Mouse (Mus musculus): ENCODE results near the gene Timmdc1. TPM values are rescaled to one million over a fixed set of nuclear protein-coding genes. Genes with fewer than 3 reads are reported as not detected.
"Not testable (repeated sequence)": the region's sequence is repeated elsewhere in the genome, so short reads cannot be mapped to it uniquely, and the experiment has no call there.

Timmdc1 gene
- total RNA-seq, 4 experiments from 2014 or later, result 63.6 to 71.6 (median 66.7) TPM

DNA sequence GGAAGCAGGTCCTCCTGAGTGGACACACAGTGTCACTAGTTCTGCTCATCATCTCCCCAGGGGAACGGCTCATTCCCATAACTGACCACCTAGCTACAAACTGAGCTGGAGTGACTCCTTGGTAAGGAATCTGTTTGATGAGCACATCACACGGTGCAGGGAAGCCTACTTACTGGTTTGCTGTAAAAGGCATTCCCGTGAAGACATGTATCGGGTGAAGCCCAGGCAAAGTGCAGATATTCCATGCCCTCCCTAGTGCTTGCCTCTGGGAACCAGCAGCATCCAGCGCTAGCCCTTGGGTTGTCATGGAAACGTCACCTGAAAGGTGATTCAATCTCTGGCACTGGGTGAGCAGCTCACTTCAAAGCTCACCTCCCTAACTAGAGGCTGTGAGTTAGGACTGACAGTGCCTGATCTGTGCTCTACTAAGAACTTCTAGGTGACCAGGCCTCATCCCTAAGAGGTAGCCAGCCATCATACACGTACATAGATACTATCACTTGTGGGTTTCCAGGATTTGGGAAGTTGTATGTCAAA is 25.8 kb downstream of the Timmdc1 start:
- DNase-seq (ENCODE audit: low spot score), result no peak

DNA sequence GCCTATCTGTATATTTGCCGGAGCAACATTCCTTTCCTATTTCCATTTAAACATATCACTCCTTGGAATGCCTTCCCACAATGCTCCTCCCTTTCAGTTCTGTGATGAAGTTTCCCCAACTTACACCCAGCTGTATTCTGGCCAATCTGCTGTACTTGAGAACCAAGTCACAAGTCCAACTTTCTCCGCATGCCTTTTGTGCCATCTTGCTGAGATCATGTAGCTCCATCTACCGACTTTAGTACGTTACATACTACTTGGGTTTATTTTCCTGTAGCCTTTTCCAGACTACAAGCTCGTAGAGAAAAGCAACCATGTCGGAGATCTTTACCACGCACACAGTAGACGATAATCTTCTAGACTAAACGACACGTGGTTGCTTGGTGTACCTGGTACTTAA is 28.6 kb downstream of the Timmdc1 start:
- DNase-seq (ENCODE audit: low spot score), result peak; percentile 19

DNA sequence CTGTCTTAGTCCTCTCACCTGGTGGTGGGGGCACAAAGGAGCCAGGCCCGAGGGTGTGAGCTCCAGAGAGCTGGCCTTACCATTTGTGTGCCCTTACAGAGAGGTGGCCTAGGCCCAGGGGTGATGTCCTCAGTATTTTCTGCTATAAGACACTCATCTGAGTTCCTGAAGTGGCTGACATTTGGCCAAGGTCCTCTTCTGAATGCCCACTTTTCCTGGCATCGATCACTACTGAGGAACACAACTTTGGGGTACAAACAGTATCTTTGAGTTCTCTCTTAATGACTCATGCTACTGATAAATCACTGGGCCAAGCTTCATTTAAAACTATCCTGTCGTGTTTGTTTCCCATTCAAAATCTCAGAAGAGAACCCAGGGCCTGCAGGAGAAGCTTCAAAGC is 29.9 kb downstream of the Timmdc1 start:
- DNase-seq (ENCODE audit: low spot score), result no peak

DNA sequence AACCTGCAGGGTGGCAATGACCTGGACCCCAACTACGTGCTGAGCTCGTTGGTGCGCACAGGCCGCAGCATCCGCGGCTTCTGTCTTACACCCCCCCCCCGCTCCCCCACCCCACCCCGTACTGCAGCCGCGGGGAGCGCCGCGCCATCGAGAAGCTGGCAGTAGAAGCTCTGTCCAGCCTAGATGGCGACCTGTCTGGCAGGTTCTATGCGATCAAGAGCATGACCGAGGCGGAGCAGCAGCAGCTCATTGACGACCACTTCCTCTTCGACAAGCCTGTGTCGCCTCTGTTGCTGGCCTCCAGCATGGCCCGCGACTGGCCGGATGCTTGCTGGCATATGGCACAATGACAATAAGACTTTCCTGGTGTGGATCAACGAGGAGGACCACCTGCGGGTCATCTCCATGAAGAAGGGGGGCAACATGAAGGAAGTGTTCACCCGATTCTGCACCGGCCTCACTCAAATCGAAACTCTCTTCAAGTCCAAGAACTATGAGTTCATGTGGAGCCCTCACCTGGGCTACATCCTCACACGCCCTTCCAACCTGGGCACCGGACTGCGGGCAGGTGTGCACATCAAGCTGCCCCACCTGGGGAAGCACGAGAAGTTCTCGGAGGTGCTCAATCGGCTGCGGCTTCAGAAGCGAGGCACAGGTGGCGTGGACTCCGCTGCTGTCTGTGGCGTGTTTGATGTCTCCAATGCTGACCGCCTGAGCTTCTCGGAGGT is 38.7 kb downstream of the Timmdc1 start:
- DNase-seq (ENCODE audit: low spot score), result no peak

DNA sequence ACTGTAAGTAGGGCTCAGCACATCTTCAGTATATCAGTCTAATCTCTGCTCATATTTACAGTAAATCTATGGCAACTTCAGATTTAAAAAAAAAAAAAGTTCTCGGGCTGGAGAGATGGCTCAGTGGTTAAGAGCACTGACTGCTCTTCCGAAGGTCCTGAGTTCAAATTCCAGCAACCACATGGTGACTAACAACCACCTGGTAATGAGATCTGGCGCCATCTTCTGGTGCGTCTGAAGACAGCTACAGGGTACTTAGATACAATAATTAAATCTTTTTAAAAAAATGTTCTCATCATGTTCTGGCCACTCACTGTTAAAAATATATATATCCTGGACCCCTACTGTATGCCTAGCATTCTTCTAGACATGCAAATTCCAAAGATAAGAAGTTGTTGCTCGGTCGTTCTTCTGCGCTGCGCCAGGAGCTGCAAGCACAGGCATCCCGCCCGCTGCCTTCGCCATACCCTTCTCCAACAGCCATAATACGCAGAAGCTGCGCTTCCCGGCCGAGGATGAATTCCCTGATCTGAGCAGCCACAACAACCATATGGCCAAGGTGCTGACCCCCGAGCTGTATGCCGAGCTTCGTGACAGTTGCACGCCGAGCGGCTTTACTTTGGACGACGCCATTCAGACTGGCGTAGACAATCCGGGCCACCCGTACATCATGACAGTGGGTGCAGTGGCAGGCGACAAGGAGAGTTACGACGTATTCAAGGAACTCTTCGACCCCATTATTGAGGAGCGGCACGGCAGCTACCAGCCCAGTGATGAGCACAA is 39.5 kb downstream of the Timmdc1 start:
- peak; percentile 28 for DNase-seq (ENCODE audit: low spot score)

DNA sequence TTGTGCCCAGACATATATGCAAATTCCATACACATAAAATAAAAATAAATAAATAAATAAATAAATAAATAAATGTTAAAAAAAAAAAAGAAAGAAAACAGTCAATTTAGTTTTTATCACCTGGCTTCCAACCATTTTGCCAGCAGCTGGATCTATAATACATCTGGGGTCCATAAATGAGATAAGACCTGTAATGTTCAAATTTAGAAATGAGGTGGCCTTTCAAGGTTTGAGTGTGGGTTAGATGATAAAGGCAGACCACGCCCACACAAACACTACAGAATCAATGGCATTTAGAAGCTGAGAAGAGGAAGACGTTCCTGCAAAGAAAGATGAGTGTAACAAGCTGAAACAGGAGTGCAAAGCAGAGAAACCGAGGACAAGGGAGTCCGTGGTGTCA is 41.1 kb downstream of the Timmdc1 start:
- DNase-seq (ENCODE audit: low spot score), result no peak

DNA sequence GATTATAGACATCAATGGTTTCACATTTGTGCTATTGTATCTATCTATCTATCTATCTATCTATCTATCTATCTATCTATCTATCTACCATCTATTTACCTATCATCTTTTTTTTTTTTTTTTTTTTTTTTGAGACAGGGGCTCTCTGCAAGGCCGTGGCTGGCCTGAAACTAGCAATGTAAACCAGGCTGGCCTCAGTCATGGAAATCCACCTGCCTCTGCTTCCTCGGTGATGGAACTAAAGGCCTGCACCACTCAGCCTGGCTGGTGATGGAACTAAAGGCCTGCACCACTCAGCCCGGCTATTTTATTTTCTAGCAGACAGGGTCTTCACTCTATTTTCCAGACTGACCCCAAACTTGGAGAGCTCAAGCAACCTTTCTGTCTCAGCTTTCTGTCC is 44.2 kb downstream of the Timmdc1 start:
- no peak for DNase-seq (ENCODE audit: low spot score)

DNA sequence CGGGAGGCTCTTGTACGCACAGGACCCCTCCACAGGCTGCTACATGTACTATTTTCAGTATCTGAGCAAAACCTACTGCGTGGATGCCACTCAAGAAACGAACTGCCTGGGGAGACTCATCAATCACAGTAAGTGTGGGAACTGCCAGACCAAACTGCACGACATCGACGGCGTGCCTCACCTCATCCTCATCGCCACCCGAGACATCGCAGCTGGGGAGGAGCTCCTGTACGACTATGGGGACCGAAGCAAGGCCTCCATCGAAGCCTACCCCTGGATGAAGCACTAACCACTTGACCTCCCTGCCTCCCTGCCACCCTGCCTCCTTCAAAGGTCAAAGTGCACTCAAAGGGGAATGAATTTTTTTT is 45.2 kb downstream of the Timmdc1 start:
- not testable (repeated sequence) for DNase-seq (ENCODE audit: low spot score)

DNA sequence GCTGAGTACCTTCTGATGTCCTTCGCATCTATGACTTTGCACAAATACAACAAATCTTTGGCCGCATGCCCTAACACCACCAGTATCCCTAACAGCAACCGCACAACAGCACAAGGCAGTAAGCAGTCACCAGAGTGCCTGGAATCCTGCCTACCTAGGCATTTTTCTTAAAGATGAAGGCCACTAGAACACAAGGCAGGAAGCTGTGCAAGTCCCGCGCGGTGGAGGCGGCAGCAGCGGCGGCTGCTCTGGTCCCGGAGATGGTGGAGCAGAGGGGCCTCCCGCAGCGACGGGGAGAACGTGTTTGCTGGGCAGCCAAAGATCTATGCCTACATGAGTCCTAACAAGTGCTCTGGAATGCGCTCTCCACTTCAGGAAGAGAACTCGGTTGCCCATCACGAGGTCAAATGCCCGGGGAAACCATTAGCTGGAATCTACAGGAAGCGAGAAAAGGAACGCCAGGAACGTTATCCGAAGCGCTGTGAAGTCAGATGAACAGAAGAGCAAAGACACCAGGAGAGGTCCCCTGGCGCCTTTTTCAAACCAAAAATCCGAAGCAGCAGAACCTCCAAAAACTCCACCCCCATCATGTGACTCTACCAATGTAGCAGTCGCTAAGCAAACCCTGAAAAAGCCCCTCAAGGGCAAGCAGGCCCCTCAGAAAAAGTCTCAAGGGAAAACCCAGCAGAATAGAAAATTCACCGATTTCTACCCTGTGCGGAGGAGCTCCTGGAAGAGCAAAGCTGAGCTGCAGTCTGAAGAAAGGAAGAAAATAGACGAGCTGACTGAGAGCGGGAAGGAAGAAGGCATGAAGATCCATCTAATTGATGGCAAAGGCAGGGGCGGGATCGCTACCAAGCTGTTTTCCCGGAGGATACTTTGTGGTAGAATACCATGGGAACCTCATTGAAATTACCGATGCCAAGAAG is 45.9 kb downstream of the Timmdc1 start:
- peak; percentile 39 for DNase-seq (ENCODE audit: low spot score)

DNA sequence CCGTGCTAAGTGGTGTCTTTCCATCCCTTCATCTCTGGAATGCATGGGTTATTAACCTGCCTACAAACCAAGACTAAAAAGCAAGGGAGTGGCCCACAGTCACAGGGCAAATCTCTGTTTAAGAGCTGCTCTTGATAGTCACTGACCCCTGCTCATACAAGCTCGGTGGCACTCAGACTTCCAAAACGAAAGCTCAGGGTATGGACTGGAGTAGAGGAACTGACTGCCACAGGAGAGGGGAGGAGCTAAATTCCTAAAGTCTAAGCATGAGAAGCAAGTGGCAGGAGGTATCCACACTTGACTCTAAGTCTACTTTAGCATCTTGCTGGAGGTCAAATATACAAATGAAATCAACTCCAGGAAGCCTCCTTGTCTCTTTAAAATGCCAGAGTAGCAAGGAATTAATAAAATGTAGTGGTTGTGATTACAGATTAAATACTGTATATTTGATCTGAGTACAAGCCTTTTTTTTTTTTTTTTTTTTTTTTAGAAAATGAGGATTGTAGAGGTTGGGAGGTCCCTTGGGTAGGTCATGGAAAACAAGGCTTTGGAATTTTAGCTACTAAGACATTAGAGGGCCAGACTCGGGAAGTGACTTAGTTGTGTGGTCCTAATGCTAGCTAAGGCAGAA is 46.7 kb downstream of the Timmdc1 start:
- no peak for DNase-seq (ENCODE audit: low spot score)

DNA sequence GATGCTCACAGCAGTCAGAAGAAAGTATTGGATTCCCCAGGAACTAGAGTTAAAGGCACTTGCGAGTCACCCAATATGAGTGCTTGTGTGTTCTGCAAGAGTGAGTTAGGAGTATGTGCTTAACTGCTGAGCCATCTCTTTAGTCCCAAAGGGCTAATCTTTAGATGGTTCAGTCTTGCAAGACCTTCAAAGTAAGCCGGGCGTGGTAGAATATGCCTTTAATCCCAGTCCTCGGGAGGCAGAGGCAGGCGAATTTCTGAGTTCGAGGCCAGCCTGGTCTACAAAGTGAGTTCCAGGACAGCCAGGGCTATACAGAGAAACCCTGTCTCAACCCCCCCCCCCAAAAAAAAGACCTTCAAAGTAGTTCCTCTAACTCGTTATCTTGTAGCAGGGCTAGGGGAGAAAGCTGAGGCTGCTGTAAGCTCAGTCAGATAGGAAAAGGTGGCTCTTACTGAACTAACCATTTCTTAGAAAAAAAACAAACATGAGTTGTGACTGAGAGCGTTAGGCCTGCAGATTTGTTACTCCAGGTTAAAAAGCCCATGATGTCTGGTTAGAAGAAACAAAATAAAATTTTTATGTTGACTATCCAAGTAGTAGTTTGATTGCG is 47.7 kb downstream of the Timmdc1 start:
- no peak for DNase-seq (ENCODE audit: low spot score)

DNA sequence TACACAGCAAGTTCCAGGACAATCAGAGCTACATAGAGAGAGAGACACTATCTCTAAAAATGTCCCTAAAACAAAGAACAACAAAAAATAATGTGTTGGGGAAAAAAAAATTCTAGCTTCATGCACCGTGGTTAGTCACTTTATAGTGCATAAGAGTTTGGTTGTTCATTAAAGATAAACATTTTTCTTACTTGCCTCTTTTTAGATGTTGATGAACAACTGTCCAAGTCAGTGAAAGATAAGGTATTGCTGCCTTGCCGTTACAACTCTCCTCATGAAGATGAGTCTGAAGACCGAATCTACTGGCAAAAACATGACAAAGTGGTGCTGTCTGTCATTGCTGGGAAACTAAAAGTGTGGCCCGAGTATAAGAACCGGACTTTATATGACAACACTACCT is 48.8 kb downstream of the Timmdc1 start:
- no peak for DNase-seq (ENCODE audit: low spot score)

DNA sequence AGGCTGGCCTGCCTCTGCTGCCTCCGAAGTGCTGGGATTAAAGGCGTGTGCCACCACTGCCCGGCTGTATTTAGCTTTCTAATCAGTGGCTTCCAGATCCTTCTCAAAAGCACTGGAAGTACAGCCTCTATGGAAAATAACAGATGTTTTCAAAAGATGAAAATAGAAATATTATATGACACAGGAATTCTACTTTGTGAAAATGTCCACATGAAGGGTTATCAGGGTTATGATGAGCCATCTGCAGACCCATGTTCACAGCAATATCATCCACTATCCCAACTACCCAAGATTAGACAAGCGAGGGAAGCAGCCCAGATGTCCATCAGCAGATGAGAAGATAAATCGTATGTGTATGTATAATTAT is 50.0 kb downstream of the Timmdc1 start:
- DNase-seq (ENCODE audit: low spot score), result no peak

DNA sequence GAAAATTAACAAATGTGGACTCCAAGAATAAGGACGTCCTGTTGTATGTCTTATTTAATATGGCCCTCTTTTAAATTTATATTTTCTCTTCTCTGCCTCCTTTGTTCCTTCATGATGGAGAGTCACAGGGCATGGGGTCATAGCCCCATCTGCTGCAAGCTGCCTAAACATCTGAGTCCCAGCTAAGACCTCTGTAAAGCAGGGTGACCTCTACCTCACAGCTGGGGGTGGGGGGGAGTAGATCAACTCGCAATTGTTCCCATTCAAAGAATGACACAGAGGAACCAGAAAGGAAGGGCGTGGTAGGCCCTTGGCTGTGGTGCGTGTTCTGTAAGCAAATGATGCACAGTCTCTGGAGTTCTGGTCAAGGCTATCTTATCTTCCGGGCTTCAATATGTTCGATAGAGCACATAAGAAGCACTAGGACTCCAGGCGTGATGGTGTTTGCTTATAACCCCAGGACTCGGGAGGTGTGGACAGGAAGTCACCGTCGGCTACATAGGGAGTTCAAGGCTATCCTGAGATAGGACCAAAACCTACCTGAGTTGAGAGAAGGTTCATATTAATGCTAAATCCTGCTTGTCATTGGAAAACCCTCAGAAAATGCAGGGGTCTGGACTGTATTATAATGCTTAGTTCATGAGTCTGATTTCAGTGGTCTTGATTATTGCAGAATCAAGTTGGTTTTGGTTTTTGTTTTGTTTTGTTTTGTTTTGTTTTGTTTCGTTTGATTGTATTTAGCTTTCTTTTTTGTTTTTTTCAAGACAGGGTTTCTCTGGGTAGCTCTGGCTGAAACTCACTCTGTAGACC is 50.6 kb downstream of the Timmdc1 start:
- DNase-seq (ENCODE audit: low spot score), result no peak

DNA sequence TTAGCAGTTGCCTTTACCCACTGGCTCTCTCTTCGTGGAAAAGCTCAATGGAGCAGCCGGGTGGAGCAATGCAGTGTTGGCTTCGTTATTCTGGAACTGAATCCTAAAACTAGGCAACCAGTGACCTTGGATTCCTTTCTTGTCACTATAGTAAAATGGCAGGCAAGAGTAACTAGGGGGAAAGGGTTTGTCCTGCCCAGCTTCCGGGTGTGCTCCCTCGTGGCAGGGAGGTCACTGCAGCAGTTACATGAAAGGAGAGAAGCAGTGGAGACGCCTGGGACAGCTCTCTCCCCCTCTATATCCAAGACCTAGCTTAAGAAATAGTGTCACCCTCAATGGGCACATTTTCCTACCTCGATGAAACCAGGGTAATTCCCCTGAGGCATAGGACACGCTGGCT is 53.0 kb downstream of the Timmdc1 start:
- DNase-seq (ENCODE audit: low spot score), result no peak

DNA sequence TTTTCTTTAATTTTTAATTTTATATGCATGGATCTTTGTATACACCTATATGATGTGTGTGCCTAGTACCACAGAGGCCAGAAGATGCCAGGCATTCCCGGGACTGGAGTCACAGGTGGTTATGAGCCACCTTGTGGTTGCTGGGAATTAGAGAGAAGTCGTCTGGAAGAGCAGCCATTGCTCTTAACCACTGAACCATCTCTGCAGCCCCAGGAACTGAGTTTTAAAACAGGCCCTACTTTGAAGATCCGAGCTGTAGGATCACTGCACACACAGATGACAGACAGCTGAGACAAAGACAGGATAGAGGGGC is 53.8 kb downstream of the Timmdc1 start:
- no peak for DNase-seq (ENCODE audit: low spot score)

DNA sequence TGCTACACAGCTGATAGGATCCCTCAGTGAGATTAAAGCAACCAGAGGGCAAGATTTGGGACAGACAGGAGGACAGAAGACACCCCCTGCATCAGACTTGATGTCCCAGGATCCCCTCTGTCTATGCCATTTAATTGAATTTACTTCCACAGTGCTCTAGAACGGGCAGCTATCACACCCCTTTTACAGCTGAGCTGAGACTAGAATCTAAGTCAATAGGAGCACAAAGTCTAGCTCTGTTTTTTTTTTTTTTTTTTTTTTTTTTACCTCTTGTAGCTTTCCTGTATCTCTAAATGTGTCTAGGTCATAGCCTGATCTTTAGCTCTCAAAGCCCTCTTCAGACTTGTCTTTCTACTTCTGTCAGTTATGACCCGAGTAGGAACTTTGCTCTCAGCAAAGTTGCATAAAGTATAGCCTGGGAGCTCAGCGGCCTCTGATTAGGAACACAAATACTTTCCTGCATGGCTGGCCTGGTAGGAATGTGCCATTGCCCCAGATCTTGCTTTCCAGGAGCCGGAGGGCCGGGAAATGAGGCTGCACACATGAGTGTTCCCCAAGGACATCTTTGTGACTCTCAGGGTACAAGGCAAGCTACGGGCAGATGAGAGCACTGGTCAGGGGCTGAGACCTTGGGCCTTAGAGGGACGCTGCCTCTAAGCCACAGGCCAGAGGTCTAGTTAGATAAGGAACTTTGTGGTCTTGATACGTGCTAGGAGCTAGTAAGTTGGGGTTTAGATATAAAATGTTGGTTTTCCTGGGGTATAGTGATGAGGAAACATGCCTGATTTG is 54.4 kb downstream of the Timmdc1 start:
- DNase-seq (ENCODE audit: low spot score), result no peak

DNA sequence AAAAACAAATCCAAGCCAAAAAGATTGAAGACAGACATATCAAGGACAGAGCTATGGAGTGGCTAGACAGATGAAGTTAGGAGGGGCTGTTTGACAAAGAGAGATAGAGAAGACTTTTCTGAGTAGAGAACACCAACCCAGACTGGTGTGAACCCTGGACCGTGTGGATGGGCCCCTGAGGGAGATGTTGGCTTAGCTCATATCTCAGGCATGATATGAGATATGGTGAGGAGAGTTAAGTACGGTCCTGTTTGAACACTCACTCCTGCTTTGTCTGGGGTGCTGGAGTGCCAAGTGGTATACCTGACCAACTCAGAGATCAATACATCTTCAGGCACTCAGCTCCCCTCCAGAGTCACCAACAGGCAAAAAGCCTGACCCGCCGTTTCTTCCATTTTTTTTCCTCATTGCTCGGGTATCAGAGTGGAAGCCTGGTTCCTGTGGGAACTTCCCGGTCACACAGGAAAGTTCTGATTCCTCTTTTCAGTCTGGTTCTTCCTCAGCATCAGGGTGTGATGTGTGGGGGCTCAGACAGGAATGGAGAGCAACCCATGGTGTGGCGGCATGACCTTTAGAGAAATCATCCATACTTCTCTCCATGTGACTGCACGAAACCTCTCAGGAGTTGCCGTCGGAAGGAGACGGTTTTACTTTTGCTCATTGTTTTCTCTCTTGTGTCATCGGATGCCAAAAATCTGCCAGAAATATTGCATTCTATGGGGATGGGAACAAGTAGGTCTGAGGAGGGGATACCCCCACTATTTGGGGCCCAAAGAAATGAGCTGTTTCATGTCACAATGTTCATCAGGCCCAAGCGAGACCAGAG is 55.2 kb downstream of the Timmdc1 start:
- no peak for DNase-seq (ENCODE audit: low spot score)

DNA sequence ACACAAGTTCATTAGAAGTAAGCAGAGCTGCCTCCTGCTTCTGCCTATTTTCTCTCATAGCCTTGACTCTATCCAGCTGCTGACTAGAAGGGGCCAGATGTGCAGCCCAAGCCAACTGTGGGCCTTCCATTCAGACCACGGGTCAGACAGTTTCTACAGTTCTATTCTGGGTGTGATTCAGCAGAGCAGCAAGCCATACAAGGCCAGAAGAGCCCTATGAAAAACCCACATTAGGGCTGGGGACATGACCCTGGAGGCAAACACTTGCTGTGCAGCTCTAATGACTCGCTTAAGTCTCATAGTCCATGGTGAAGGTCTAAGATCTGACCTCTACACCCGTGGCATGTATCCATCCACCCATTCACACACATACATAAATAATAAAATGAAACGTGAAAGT is 56.4 kb downstream of the Timmdc1 start:
- no peak for DNase-seq (ENCODE audit: low spot score)

Data from heart, adult 8-10 months (tissue).